Mouse (Mus musculus): ENCODE data around the gene Dnase1.

- TF ChIP-seq CTCF (IDR thresholded peaks at IDR 0.05), result no peak
- no peak for TF ChIP-seq POLR2A (IDR thresholded peaks at IDR 0.05; ENCODE audit: insufficient read depth, low read depth, low read length)
- TF ChIP-seq EP300 (IDR thresholded peaks at IDR 0.05; ENCODE audit: insufficient read depth, low read depth, low read length), result no peak
Observed at GRCm38 (mm10) chr16:4030501-4030900, 6.2 kb upstream of the Dnase1 start.

Measured in heart, adult 2 months (tissue).